ENCODE assay signal across 8 mouse cellular contexts in the genomic region with DNA sequence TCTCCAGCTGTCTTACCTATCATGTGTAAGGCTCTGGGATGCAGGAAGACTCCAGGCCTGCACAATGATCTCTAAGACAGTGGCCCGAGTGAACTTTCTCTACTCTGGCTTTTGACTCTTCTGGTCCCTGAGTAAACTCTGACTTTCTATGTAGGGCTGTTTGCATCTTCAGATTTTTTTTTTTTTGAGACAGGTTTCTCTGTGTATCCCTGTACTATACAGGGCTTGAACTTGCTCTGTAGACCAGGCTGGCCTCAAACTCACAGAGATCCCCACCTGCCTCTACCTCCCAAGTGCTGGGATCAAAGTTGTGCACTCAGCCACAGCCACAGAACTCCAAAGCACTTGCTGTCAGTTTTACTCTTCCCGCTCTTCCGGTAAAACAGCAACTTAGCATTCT. TPM values are rescaled to one million over a fixed set of nuclear protein-coding genes. Genes with fewer than 3 reads are reported as not detected.
A peak's percentile ranks its signal among the peaks of the same experiment; 100 is the strongest.
DNase-seq lines count a peak whose midpoint lies in the region; ATAC-seq and TF ChIP-seq lines count a peak whose summit lies in the region.
"Had no signal": no experiment of that assay in that cellular context is flagged by ENCODE, and none has a peak within 500 bp of the region (broad histone marks: within the 10 kb centered on the region; RNA-seq: fewer than 3 reads in every experiment).

No protein-coding gene starts in this region.

- no peak for TF ChIP-seq EP300 in CH12.LX (IDR thresholded peaks at IDR 0.05; ENCODE audit: low read length)

- H3K4me2 ChIP-seq in kidney, embryonic 15.5 days: peak overlapping the region; percentile 10; the same call in 1 of the 2 replicates
- peak overlapping the region; percentile 69 for H3K4me2 ChIP-seq in CH12.LX (ENCODE audit: insufficient read depth, low read depth, poor library complexity, severe bottlenecking)
- no peak overlapping the region for H3K4me2 ChIP-seq in liver, embryonic 11.5 days
- H3K4me2 ChIP-seq in forebrain, embryonic 14.5 days (ENCODE audit: low read length): no peak overlapping the region
- H3K4me2 ChIP-seq: neural tube, embryonic 15.5 days had no signal

- peak overlapping the region; percentile 82 for H3K27ac ChIP-seq in kidney, embryonic 15.5 days
- H3K27ac ChIP-seq in CH12.LX (ENCODE audit: insufficient read depth, low read depth): peak overlapping the region; percentile 84
- H3K27ac ChIP-seq in brown adipose tissue, adult 24 weeks (replicated peaks; ENCODE audit: low read depth, low read length): peak overlapping the region; percentile 87
- no peak overlapping the region for H3K27ac ChIP-seq in liver, embryonic 11.5 days (ENCODE audit: low read depth, low read length)
- H3K27ac ChIP-seq in forebrain, embryonic 14.5 days (ENCODE audit: low read depth, low read length): no peak overlapping the region

- TF ChIP-seq RAD21 in CH12.LX (IDR thresholded peaks at IDR 0.05; ENCODE audit: low read depth, low read length): no peak

- H3K36me3 ChIP-seq in kidney, embryonic 15.5 days: no peaks in the 10 kb centered on the region
- H3K36me3 ChIP-seq in CH12.LX (replicated peaks in 1 of 2; ENCODE audit: control insufficient read depth in 1 of 2, insufficient read depth in 1 of 2, low read length in 1 of 2): peaks cover 4 to 68% of the 10 kb centered on the region in 2 experiments
- peaks cover 2% of the 10 kb centered on the region; the same call in 1 of the 2 replicates for H3K36me3 ChIP-seq in liver, embryonic 11.5 days (ENCODE audit: control insufficient read depth, insufficient read depth, low read length)
- H3K36me3 ChIP-seq in forebrain, embryonic 14.5 days (ENCODE audit: control insufficient read depth, insufficient read depth, low read length): no peaks in the 10 kb centered on the region
- H3K36me3 ChIP-seq: neural tube, embryonic 15.5 days had no signal

- H3K4me1 ChIP-seq in kidney, embryonic 15.5 days: peaks cover 33% of the 10 kb centered on the region
- peaks cover 26 to 83% of the 10 kb centered on the region in 2 experiments for H3K4me1 ChIP-seq in CH12.LX (ENCODE audit: control insufficient read depth in 1 of 2, insufficient read depth in 2 of 2)
- H3K4me1 ChIP-seq in brown adipose tissue, adult 24 weeks (ENCODE audit: control insufficient read depth, insufficient read depth, insufficient read length, low read length): peaks cover 24% of the 10 kb centered on the region
- H3K4me1 ChIP-seq in liver, embryonic 11.5 days (replicated peaks; ENCODE audit: control insufficient read depth, insufficient read depth, low read length): peaks cover 34% of the 10 kb centered on the region
- 0 out of 2 replicates have a peak, but pooled peaks cover 4% of the 10 kb centered on the region for H3K4me1 ChIP-seq in forebrain, embryonic 14.5 days (ENCODE audit: control insufficient read depth, insufficient read depth, low read length)

- WGBS in kidney, embryonic 15.5 days: 57% methylated on average over 3 of the region's 3 CpGs
- 72% methylated on average over 3 of the region's 3 CpGs for WGBS in liver, embryonic 11.5 days
- 70% methylated on average over 3 of the region's 3 CpGs for WGBS in forebrain, embryonic 14.5 days

- H3K79me2 ChIP-seq in CH12.LX (replicated peaks; ENCODE audit: control insufficient read depth, extremely low read depth, insufficient read depth, poor library complexity, severe bottlenecking): peaks cover 87% of the 10 kb centered on the region

- H3K27me3 ChIP-seq in kidney, embryonic 15.5 days: no peaks in the 10 kb centered on the region
- H3K27me3 ChIP-seq in CH12.LX (replicated peaks): no peaks in the 10 kb centered on the region
- no peaks in the 10 kb centered on the region for H3K27me3 ChIP-seq in liver, embryonic 11.5 days (replicated peaks; ENCODE audit: control insufficient read depth, insufficient read depth, low read length)
- H3K27me3 ChIP-seq in forebrain, embryonic 14.5 days (replicated peaks; ENCODE audit: control insufficient read depth, insufficient read depth, low read length): no peaks in the 10 kb centered on the region; the same call in 1 of the 2 replicates
- H3K27me3 ChIP-seq: neural tube, embryonic 15.5 days had no signal

- H3K9ac ChIP-seq in kidney, embryonic 15.5 days: no peak overlapping the region
- H3K9ac ChIP-seq in CH12.LX (ENCODE audit: insufficient read depth, low read depth): peak overlapping the region; percentile 66; the same call in 1 of the 2 replicates
- H3K9ac ChIP-seq in liver, embryonic 11.5 days (ENCODE audit: low read depth, low read length): no peak overlapping the region
- H3K9ac ChIP-seq in forebrain, embryonic 14.5 days (ENCODE audit: low read length): no peak overlapping the region
- H3K9ac ChIP-seq: neural tube, embryonic 15.5 days had no signal

- no peaks in the 10 kb centered on the region for H3K9me3 ChIP-seq in kidney, embryonic 15.5 days (replicated peaks)
- H3K9me3 ChIP-seq in CH12.LX (replicated peaks; ENCODE audit: low read length): peaks cover 1% of the 10 kb centered on the region
- H3K9me3 ChIP-seq in liver, embryonic 11.5 days (ENCODE audit: control insufficient read depth, low read length): no peaks in the 10 kb centered on the region
- H3K9me3 ChIP-seq in forebrain, embryonic 14.5 days (replicated peaks; ENCODE audit: control insufficient read depth, low read length): no peaks in the 10 kb centered on the region
- H3K9me3 ChIP-seq: neural tube, embryonic 15.5 days had no signal

- no peak for TF ChIP-seq CTCF in CH12.LX (conservative IDR thresholded peaks at IDR 0.05 in 1 of 2, IDR thresholded peaks at IDR 0.05 in 1 of 2; ENCODE audit: low read depth in 2 of 2, low read length in 2 of 2)

- DNase-seq in kidney, adult 11 months: no peak
- no peak for DNase-seq in CH12.LX (ENCODE audit: extremely low read depth)
- DNase-seq in liver, embryonic 11.5 days (ENCODE audit: low spot score): no peak
- DNase-seq in layer of hippocampus, postnatal 10 days (ENCODE audit: low spot score in 2 of 2): no peak
- DNase-seq in forebrain, embryonic 14.5 days (ENCODE audit: low spot score): no peak

- in situ Hi-C loops in CH12.LX (cut with MboI; ENCODE audit: low pct_ligation_motif_present, low pct_unique_long_range_greater_than_20kb, low sequenced_read_pairs): no loop called here

- dilution Hi-C loops in CH12.LX (cut with MboI; ENCODE audit: extremely low pct_ligation_motif_present, extremely low pct_unique_long_range_greater_than_20kb, low sequenced_read_pairs): no loop called here

- peak; percentile 2; the same call in 1 of the 2 replicates for ATAC-seq in kidney, embryonic 15.5 days (replicated peaks; ENCODE audit: low FRiP score)
- 0 out of 2 replicates have a peak, but pooled peaks have one; percentile 10 for ATAC-seq in liver, embryonic 11.5 days (replicated peaks; ENCODE audit: low FRiP score)
- ATAC-seq in forebrain, embryonic 14.5 days: no peak

- no peak for TF ChIP-seq POLR2A in CH12.LX (IDR thresholded peaks at IDR 0.05; ENCODE audit: low read depth, low read length)

- H3K4me3 ChIP-seq in kidney, embryonic 15.5 days (replicated peaks): no peak overlapping the region
- peak overlapping the region in 1 of 3 experiments; percentile 30 for H3K4me3 ChIP-seq in CH12.LX (replicated peaks in 1 of 3; ENCODE audit: low read depth in 2 of 3, low read length in 2 of 3, poor library complexity in 1 of 3)
- H3K4me3 ChIP-seq in brown adipose tissue, adult 24 weeks (ENCODE audit: insufficient read depth, low read depth, low read length): no peak overlapping the region
- no peak overlapping the region for H3K4me3 ChIP-seq in liver, embryonic 11.5 days (ENCODE audit: low read depth, low read length)
- H3K4me3 ChIP-seq in forebrain, embryonic 14.5 days (ENCODE audit: low read depth, low read length): no peak overlapping the region
- H3K4me3 ChIP-seq: neural tube, embryonic 15.5 days had no signal

TF ChIP-seq in CH12.LX, 34 proteins besides CTCF, POLR2A, EP300 and RAD21:
- TF ChIP-seq CHD2 (IDR thresholded peaks at IDR 0.05; ENCODE audit: low read length): no peak
- peak; percentile 48; the same call in 1 of the 2 replicates for TF ChIP-seq MXI1 (IDR thresholded peaks at IDR 0.05; ENCODE audit: low read depth, low read length)
- TF ChIP-seq ZNF384 (IDR thresholded peaks at IDR 0.05; ENCODE audit: low read depth, low read length): peak; percentile 76
- 0 out of 2 replicates have a peak, but pooled peaks have one; percentile 3 for TF ChIP-seq BHLHE40 (IDR thresholded peaks at IDR 0.05; ENCODE audit: low read depth, low read length)

RNA-seq across cellular contexts. Expression of gene B4galt1, which starts 16.8 kb away (rescaled TPM):
- polyA plus RNA-seq in kidney, embryonic 15.5 days (2015; fragmentation: Nextera tagmentation; extraction: Ambion mirVana): 46.3 and 46.4 TPM in 2 replicates
- 39.5 and 46.6 TPM in 2 replicates for total RNA-seq in CH12.LX (2012; rRNA removed)
- 59.6 and 66.6 TPM in 2 replicates for total RNA-seq in CH12.LX (2014; rRNA removed)
- 72.4 and 80.2 TPM in 2 replicates for polyA plus RNA-seq in CH12.LX (2012; ENCODE audit: insufficient read length, low read depth)
- 33.0 and 33.8 TPM in 2 replicates for polyA plus RNA-seq in brown adipose tissue, adult 24 weeks (2012; ENCODE audit: insufficient read depth, insufficient read length, missing spikeins)
- polyA plus RNA-seq in liver, embryonic 11.5 days (2014; fragmentation: Nextera tagmentation; extraction: Ambion mirVana): 49.0 and 50.4 TPM in 2 replicates
- 1 to 10 TPM; 6.5 to 7.0 TPM for total RNA-seq in layer of hippocampus, postnatal 10 days (2021)
- 6.8 and 7.8 TPM in 2 replicates for polyA plus RNA-seq in forebrain, embryonic 14.5 days (2014; fragmentation: Nextera tagmentation; extraction: Ambion mirVana)

Comparison
In these comparisons a context has a peak if more than half of its experiments do, and no peak if none do; other contexts are left out.
1. H3K27ac ChIP-seq: peak in kidney, embryonic 15.5 days (single experiment), CH12.LX (single experiment) and brown adipose tissue, adult 24 weeks (single experiment); none in liver, embryonic 11.5 days (single experiment) and forebrain, embryonic 14.5 days (single experiment).
2. H3K4me2 ChIP-seq: peak in kidney, embryonic 15.5 days (single experiment) and CH12.LX (single experiment); none in liver, embryonic 11.5 days (single experiment) and forebrain, embryonic 14.5 days (single experiment).